Mouse (Mus musculus) embryonic facial prominence, embryonic 15.5 days (tissue): ENCODE measurements around the gene Olfr1415. TPM values are rescaled to one million over a fixed set of nuclear protein-coding genes. Genes with fewer than 3 reads are reported as not detected.

ENCODE experiments used
- ATAC-seq: fragments of 200-750 bp; cut with Nextera tagmentation; 2 replicates; pipeline ENCODE4 v1.8.0; 2017; ENCODE audit warnings: low read depth, moderate TSS enrichment; ENCODE audit not compliant: insufficient number of reproducible peaks, low FRiP score, low TSS enrichment
- H3K27ac ChIP-seq: fragments of 300-500 bp; sonication (generic); replicated peaks from 2 replicates; pipeline ENCODE4 v1.5.1; 2015; ENCODE audit warnings: mild to moderate bottlenecking, inconsistent platforms
- H3K27me3 ChIP-seq: fragments of 300-500 bp; sonication (generic); 2 replicates; pipeline ENCODE4 v1.6.1; 2015; ENCODE audit warnings: inconsistent platforms
- H3K36me3 ChIP-seq: fragments of 300-500 bp; sonication (generic); 2 replicates; pipeline ENCODE4 v1.6.1; 2015; ENCODE audit warnings: mild to moderate bottlenecking, inconsistent platforms
- H3K4me1 ChIP-seq: fragments of 300-500 bp; sonication (generic); 2 replicates; pipeline ENCODE4 v1.6.1; 2015; ENCODE audit warnings: inconsistent platforms
- H3K4me2 ChIP-seq: fragments of 300-500 bp; sonication (generic); replicated peaks from 2 replicates; pipeline ENCODE4 v1.6.1; 2015; ENCODE audit warnings: mild to moderate bottlenecking, inconsistent platforms
- H3K4me3 ChIP-seq: fragments of 300-500 bp; sonication (generic); replicated peaks from 2 replicates; pipeline ENCODE4 v1.5.1; 2015; ENCODE audit warnings: mild to moderate bottlenecking, inconsistent platforms
- H3K9ac ChIP-seq: fragments of 300-500 bp; sonication (generic); 2 replicates; pipeline ENCODE4 v1.6.1; 2015; ENCODE audit warnings: inconsistent platforms
- H3K9me3 ChIP-seq: fragments of 300-500 bp; sonication (generic); replicated peaks from 2 replicates; pipeline ENCODE4 v1.6.1; 2016; ENCODE audit warnings: inconsistent platforms
- WGBS: fragments of 180-500 bp; shearing (Covaris S2); methylation state at CpG from one replicate; pipeline ENCODE4 v1.1.7; 2015; 5-methylcytosine and 5-hydroxymethylcytosine counted together
- microRNA-seq: library from miRNA; unstranded; fragments of <30 nt; microRNA quantifications from one replicate; pipeline ENCODE4, GENCODE M21; 2016; ENCODE audit warnings: borderline number of aligned reads
- polyA plus RNA-seq: library from polyadenylated mRNA; unstranded; fragments of >200 nt; fragmentation: Nextera tagmentation; extraction: Ambion mirVana; gene quantifications from 2 replicates; pipeline ENCODE4 v1.2.1, GENCODE M21; 2015

The Olfr1415 gene
- polyA plus RNA-seq, 1 experiment from 2014 or later = not detected

- under 1% methylated on average over 67 of the region's 67 CpGs for WGBS
- H3K4me3 ChIP-seq = peak within 1 kb of the TSS; percentile 98
- peak within 1 kb of the TSS; percentile 86 for H3K27ac ChIP-seq
- H3K36me3 ChIP-seq = peaks cover 24% of the 10 kb centered on the region
- H3K9ac ChIP-seq = peak within 1 kb of the TSS; percentile 93
- H3K4me1 ChIP-seq = peaks cover 15% of the 10 kb centered on the region
- H3K27me3 ChIP-seq = no peaks in the 10 kb centered on the region
- peak within 1 kb of the TSS; percentile 88 for H3K4me2 ChIP-seq
- peak; percentile 93 for ATAC-seq
- H3K9me3 ChIP-seq = no peaks in the 10 kb centered on the region
These were observed 22.5 kb downstream of the Olfr1415 start, which contains the start of gene Ndufa10 for GRCm38 (mm10) chr1:92473165-92474041. Gene Ndufa10 (minus strand): TSS chr1:92473860.

- no peaks in the 10 kb centered on the region for H3K27me3 ChIP-seq
- WGBS = 89% methylated on average over 4 of the region's 4 CpGs
- H3K4me3 ChIP-seq = no peak overlapping the region
- ATAC-seq = no peak
- no peaks in the 10 kb centered on the region for H3K9me3 ChIP-seq
- H3K4me2 ChIP-seq = no peak overlapping the region
- H3K4me1 ChIP-seq = peaks cover 11% of the 10 kb centered on the region
- no peak overlapping the region for H3K9ac ChIP-seq
- no peak overlapping the region for H3K27ac ChIP-seq
- peaks cover 69% of the 10 kb centered on the region for H3K36me3 ChIP-seq
These were observed 27.0 kb downstream of the Olfr1415 start for GRCm38 (mm10) chr1:92468891-92469290.

- Histone ChIP-seq H3K9ac (no peak overlapping the region), H3K4me1 (no peaks in the 10 kb centered on the region), H3K4me2 (no peak overlapping the region), H3K9me3 (0 out of 2 replicates have a peak, but pooled peaks cover 3% of the 10 kb centered on the region), H3K27me3 (no peaks in the 10 kb centered on the region), H3K36me3 (peaks cover 86% of the 10 kb centered on the region), H3K4me3 (no peak overlapping the region), H3K27ac (no peak overlapping the region)
- ATAC-seq = no peak
- 91% methylated on average over 6 of the region's 6 CpGs for WGBS
These were observed 37.5 kb downstream of the Olfr1415 start for GRCm38 (mm10) chr1:92458416-92458815.

GRCm38 (mm10) chr1:92457758-92458157 lies 38.1 kb downstream of the Olfr1415 start:
- no peaks in the 10 kb centered on the region for H3K27me3 ChIP-seq
- H3K27ac ChIP-seq = no peak overlapping the region
- H3K4me2 ChIP-seq = no peak overlapping the region
- H3K36me3 ChIP-seq = peaks cover 84% of the 10 kb centered on the region
- H3K4me3 ChIP-seq = no peak overlapping the region
- H3K9ac ChIP-seq = no peak overlapping the region
- no peak for ATAC-seq
- H3K9me3 ChIP-seq = 0 out of 2 replicates have a peak, but pooled peaks cover 3% of the 10 kb centered on the region
- no peaks in the 10 kb centered on the region for H3K4me1 ChIP-seq

GRCm38 (mm10) chr1:92453751-92454445 lies 42.0 kb downstream of the Olfr1415 start:
- H3K27me3 ChIP-seq = no peaks in the 10 kb centered on the region
- no peak overlapping the region for H3K4me2 ChIP-seq
- H3K9me3 ChIP-seq = 0 out of 2 replicates have a peak, but pooled peaks cover 3% of the 10 kb centered on the region
- WGBS = 73% methylated on average over 8 of the region's 8 CpGs
- no peaks in the 10 kb centered on the region for H3K4me1 ChIP-seq
- no peak for ATAC-seq
- peaks cover 83% of the 10 kb centered on the region for H3K36me3 ChIP-seq
- H3K9ac ChIP-seq = no peak overlapping the region
- no peak overlapping the region for H3K27ac ChIP-seq
- H3K4me3 ChIP-seq = no peak overlapping the region

- no peak overlapping the region for H3K4me2 ChIP-seq
- peaks cover 80% of the 10 kb centered on the region for H3K36me3 ChIP-seq
- H3K4me1 ChIP-seq = no peaks in the 10 kb centered on the region
- no peak overlapping the region for H3K4me3 ChIP-seq
- H3K9ac ChIP-seq = no peak overlapping the region
- ATAC-seq = no peak
- 81% methylated on average over 3 of the region's 3 CpGs for WGBS
- H3K27me3 ChIP-seq = no peaks in the 10 kb centered on the region
- H3K27ac ChIP-seq = no peak overlapping the region
- no peaks in the 10 kb centered on the region for H3K9me3 ChIP-seq
These were observed 47.6 kb downstream of the Olfr1415 start for GRCm38 (mm10) chr1:92448293-92448692.

GRCm38 (mm10) chr1:92441453-92442063 lies 54.3 kb downstream of the Olfr1415 start:
- H3K4me1 ChIP-seq = peaks cover 21% of the 10 kb centered on the region
- no peaks in the 10 kb centered on the region for H3K27me3 ChIP-seq
- H3K4me3 ChIP-seq = no peak overlapping the region
- no peak for ATAC-seq
- no peak overlapping the region for H3K9ac ChIP-seq
- H3K9me3 ChIP-seq = no peaks in the 10 kb centered on the region
- H3K27ac ChIP-seq = no peak overlapping the region
- WGBS = 85% methylated on average over 6 of the region's 6 CpGs
- peaks cover 61% of the 10 kb centered on the region for H3K36me3 ChIP-seq
- H3K4me2 ChIP-seq = no peak overlapping the region

- 89% methylated on average over 9 of the region's 9 CpGs for WGBS
- Histone ChIP-seq H3K27me3 (no peaks in the 10 kb centered on the region), H3K4me1 (peaks cover 23% of the 10 kb centered on the region), H3K27ac (no peak overlapping the region), H3K9ac (no peak overlapping the region), H3K4me3 (no peak overlapping the region), H3K4me2 (no peak overlapping the region), H3K9me3 (no peaks in the 10 kb centered on the region), H3K36me3 (peaks cover 52% of the 10 kb centered on the region)
- ATAC-seq = no peak
These were observed 55.7 kb downstream of the Olfr1415 start for GRCm38 (mm10) chr1:92440066-92440750.

Small RNA genes lying within 50 kb of the gene (microRNA-seq; reads per million reads assigned to microRNA genes)
- 1.6 reads per million for gene Mir6900

Other genes starting within 250 kb of the Olfr1415 start
- 249 and 278 TPM in 2 replicates for gene Ndufa10, start 22.2 kb downstream of the Olfr1415 start, polyA plus RNA-seq
- gene Olfr1416, start 11.0 kb downstream of the Olfr1415 start, polyA plus RNA-seq = not detected in 2 replicates
- not detected in 2 replicates for gene Olfr1414, start 22.6 kb upstream of the Olfr1415 start, polyA plus RNA-seq
- gene Olfr1413, start 75.2 kb upstream of the Olfr1415 start, polyA plus RNA-seq = not detected in 2 replicates
- not detected in 2 replicates for gene Olfr1412, start 89.7 kb upstream of the Olfr1415 start, polyA plus RNA-seq
- not detected in 2 replicates for gene Olfr1411, start 98.3 kb upstream of the Olfr1415 start, polyA plus RNA-seq
- gene Olfr1410, start 109.7 kb upstream of the Olfr1415 start, polyA plus RNA-seq = 0.17 TPM in 1 of 2 replicates, not detected in the other
- 0.05 TPM in 1 of 2 replicates, not detected in the other for gene Olfr12, start 121.7 kb upstream of the Olfr1415 start, polyA plus RNA-seq
- gene Cops9, start 145.9 kb upstream of the Olfr1415 start, polyA plus RNA-seq = 403 and 419 TPM in 2 replicates
- 0.11 and 0.17 TPM in 2 replicates for gene Otos, start 152.7 kb upstream of the Olfr1415 start, polyA plus RNA-seq